Mouse (Mus musculus): ENCODE results near the gene Rin2.

The Rin2 gene

DNA sequence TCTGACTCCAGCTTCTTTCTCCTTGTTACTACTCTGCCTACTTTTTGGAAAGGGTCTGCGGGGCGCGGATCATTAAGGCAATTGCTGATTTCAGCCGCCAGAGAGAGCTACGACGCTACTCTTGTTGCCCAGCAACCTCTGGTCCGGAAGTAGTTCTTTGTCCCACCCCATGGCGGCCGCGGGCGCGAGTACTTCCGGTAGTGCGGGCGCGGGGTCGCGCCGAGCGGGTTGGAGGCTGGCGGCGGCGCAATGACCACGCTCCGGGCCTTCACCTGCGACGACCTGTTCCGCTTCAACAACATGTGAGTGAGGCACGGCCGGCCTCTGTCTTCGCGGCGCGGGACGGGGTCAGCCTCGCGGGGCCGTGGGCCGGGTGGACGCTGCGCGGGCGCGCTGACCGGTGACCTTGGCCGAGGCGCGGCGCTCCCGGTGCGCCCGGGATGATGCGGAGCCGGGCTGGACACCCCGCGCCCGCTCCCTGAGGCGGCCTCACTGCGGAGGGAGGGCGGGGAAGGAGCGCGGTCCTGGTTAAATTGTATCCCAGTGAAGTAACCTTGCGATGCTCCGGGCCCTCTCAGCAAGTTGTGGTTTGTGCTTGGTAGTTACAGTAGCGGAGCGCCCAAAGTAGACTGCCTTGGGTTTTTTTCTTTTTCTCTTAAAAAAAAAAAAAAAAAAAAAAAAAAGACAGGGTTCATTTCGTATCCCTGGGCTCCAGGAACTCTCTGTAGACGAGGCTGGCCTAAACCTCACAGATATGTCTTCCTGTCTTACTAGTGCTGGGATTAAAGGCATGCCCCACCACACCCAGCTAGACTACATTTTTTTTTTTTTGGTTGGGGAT is 228.3 kb downstream of the Rin2 start:
- peak; percentile 90 for DNase-seq

DNA sequence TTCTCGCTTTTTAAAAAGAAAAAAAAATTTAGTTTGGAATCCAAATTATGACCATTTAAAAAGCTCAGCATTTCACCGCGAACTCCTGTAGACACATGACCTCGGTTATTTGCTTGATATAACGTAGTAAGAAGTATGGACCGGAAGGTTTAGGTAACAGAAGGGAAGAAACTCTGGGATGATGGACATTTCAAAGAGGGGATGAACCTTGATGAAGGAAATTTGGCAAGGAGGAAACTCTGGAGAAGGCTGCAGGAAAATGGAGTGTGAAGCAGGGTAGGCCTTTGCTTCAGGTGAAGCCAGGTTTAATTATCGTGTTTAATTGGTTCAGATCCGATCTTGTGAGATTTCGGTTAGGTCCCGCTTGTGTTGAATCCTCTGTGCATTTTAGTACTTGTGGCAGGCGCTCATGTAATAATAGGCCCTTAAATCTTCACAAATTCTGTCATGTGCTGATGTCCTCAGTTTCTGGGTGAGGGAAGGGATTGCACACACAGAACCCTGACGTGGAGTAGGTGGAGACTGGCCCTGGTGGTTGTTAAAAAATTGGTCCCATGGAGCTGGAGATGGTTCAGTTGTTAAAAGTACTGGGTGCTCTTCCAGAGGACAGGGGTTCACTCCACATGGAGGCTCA is 229.1 kb downstream of the Rin2 start:
- no peak for DNase-seq

DNA sequence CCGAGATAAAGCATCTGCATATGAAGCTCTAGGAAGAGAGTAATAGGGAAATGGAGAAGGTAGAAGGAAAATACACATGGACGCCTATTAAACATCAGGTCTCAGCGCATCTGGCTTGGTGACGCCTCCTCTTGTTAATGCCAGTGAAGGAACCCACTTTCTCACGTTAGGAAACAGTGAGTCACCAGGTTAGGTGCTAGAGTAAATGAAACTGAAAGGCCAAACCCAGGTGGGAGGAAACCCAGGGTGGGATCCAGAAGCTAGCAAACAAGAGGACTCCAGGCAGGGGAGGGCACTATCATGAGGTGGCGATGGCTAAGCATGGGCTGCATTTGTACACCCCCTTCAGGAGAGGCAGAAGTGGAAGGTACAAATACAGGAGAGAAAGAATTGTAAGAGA is 230.1 kb downstream of the Rin2 start:
- DNase-seq, result peak in 1 of 2 experiments; percentile 21

DNA sequence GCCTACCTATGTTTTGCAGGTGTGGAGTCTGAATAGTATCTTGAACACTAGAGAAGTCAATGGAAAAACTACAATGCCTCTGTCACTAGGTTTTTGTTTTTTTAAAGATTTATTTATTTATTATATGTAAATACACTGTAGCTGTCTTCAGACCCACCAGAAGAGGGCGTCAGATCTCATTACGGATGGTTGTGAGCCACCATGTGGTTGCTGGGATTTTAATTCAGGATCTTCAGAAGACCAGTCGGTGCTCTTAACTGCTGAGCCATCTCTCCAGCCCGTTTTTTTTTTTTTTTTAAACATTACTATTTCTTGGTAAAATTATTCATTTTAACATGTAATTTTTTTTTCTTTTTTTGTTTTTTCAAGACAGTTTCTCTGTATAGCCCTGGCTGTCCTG is 230.9 kb downstream of the Rin2 start:
- DNase-seq, result peak in 1 of 2 experiments; percentile 13

DNA sequence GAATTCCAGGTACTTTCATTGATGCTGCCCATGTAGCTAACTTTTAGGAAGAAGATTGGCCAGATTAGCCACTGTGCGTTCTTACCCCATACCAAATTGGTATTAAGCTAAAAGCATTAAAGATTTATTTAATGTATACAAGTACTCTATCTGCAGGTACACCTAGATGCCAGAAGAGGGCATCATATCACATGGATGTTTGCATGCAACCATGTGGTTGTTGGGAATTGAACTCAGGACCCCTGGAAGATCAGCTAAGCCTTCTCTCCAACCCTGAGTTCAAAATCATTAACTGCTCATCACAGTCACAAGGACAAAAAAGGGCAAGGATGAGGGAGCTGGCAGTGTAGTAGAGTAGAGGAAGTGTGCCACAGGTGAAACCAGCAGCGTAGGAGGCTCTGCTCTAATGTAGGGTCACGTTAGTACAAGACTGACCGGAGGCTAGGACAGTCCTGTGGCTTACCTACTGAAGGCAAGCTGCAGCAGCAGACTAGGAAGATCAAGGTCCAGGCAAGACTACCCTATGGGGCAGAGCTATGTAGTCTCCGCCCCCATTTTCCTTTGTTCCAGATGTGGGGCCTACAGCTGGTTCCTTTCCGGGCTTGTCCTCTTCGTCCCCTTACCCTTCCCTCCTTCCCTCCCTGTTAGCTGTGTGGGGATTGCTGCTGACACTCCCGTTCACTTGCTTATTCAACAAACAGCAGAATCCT is 246.1 kb downstream of the Rin2 start:
- DNase-seq, result no peak

DNA sequence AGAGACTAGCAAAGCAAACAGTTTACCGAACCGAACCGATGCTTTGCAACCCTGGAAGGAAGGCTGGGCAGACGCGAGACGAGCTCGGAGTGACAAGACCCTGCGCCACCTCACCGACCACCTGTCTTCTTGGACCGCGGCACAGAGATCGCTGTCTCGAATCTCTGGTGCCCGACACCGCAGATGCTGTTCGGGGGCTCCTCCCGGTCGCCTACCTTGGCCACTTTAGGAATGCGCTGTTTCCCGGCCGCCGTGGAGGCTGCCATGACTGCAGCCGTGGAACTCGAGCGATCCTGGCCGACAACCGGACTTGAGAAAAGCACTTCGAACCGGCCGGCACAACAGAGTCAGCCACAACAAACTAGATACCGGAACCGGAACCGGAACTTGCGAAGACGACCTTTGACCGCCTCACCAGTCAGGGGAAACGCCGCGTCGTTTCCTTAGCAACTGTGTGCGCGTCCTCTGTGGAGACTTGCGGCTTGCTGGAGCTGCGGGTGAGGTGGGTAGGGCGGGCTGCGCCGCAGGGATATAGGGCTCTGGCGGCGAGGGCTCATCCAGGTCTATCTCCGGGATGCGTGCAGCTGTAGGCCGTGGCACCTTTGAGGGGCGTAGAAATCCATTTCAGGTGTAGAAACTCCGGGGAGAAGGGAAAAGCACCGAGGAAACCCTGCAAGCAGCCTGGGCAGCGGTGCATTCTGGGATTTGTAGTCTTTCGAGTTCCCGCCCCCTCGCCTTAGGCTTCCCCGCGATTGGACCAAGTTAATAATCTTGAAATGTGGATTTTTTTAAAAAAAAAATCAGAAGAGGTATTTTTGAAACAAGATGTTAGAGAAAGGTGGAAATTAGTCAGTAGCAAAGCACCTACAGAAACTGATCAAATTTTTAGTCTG is 259.6 kb downstream of the Rin2 start, which contains the start of the genes Cfap61 and Crnkl1:
Gene Cfap61 (plus strand): TSS at position 446 of the 893 bp plus-strand sequence.
Gene Crnkl1 (minus strand): TSS at position 676 of the 893 bp plus-strand sequence.
- peak; percentile 94 for DNase-seq

DNA sequence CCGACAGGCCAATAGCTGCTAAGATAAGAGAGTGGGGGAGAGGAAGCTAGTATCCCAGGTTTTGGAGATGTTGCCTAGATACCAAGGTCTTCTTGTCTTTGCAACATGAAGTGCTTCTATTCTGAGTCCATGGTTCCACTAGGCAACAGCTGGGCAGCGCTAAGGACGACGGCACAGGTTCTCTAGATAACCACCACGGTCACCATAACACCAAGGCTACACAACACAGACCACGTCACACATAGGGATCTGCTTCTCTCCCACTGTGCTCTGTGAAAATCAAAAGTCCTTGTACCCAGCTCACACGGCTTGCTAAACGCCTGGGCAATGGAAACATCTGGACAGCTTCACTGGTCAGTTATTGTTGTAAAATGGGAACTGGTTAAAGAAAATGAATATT is 262.0 kb downstream of the Rin2 start:
- no peak for DNase-seq

Data from B cell, adult 2 months (primary cell).